Mouse (Mus musculus): ENCODE results near the gene Shisa8.

- TF ChIP-seq EP300 (IDR thresholded peaks at IDR 0.05; ENCODE audit: low read depth) = no peak
- TF ChIP-seq CTCF (IDR thresholded peaks at IDR 0.05; ENCODE audit: low read depth) = no peak
Observed at GRCm38 (mm10) chr15:82156298-82156697, 56.3 kb downstream of the Shisa8 start.

All from liver, postnatal 0 days (tissue).